Mouse (Mus musculus) embryo, embryonic 11 days (tissue): Measurements from ENCODE around the gene Ubxn1.
A peak's percentile ranks its signal among the peaks of the same experiment; 100 is the strongest.

Experiments used
- DNase-seq: peaks from one replicate; pipeline ENCODE4 v3.0.0-alpha.2; 2015

The Ubxn1 gene

GRCm38 (mm10) chr19:8903412-8903811, 32.1 kb downstream of the Ubxn1 start:
- DNase-seq = no peak

DNA sequence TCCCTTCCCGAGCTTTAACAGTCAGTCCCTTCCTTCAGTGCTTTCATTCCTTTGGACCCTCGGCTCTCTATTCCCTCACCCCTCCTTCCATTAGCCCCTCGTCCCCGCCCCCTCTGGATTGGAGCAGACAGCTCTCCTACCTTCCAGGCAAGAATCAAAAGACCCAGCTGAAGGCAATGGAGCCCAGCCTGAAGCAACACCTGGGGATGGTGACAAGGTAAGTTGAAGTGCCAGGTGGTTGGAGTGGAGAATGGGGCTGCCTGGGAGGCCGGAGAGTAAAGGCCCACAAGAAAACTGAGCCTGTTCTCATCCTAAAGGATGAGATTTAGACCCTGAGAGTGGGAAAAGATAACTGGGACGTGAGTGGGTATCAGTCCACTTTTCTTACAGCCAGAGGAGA, 37.2 kb downstream of the Ubxn1 start:
- no peak for DNase-seq

- DNase-seq = no peak
Measured at GRCm38 (mm10) chr19:8911810-8912209, 40.5 kb downstream of the Ubxn1 start.

DNA sequence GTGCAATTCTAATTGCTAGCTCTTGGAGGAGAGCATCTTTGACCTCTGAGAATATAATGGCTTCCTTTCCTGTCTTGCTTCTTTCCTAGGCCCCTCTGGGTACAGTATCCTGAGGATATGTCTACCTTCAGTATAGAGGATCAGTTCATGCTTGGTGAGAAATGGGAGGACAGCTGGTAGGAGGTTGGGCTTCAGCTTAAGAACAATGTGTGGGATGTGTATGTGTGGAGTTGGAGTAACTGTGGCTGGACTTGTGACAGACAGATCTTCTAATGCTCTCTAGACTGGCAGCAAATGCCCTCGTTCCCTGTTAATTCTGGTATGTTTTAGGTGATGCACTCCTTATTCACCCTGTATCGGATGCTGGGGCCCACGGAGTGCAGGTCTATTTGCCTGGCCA, 42.9 kb downstream of the Ubxn1 start:
- DNase-seq = no peak

DNA sequence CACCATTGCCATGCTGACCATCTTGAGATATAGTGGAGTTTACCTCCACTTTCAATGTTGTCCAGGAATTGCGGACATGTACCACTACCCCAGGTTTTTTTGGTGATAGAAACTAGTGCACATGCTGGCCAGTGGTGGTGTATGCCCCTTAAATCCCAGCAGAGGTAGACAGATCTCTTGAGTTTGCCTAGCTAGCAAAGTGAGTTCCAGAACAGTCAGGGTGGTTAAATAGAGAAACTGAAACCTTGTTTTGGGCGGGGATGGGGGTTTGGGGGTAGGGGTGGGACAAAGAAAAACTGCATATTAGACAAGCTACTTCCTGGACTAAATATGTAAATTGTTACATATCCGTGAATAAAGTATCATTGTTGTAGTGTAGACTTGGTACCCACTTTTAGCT, 47.7 kb downstream of the Ubxn1 start:
- no peak for DNase-seq

- no peak for DNase-seq
Measured at GRCm38 (mm10) chr19:8919684-8920072, 48.4 kb downstream of the Ubxn1 start.

GRCm38 (mm10) chr19:8920073-8920736, 48.9 kb downstream of the Ubxn1 start, which contains the start of gene B3gat3:
B3gat3 (plus strand) TSS chr19:8920374.
- DNase-seq = peak; percentile 97

GRCm38 (mm10) chr19:8920836-8921291, 49.6 kb downstream of the Ubxn1 start:
- DNase-seq = peak; percentile 81

DNA sequence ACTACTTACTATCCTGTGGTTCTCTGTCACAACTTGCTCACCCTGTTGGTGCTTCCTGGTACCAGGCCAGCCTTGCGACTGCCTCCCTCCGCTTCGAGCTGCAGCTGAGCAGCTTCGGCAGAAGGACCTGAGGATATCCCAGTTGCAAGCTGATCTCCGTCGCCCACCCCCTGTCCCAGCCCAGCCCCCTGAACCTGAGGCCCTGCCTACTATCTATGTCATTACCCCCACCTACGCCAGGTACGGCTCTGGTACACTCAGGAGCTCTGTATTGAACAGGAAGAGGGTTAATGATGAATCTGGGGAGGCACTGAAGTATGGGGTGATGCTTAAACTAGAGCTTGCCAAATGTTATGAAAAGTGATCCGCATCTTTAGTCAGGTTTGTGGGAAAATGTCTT, 50.4 kb downstream of the Ubxn1 start:
- DNase-seq = no peak
